Mouse (Mus musculus) myocyte (in vitro differentiated cells): ENCODE measurements around the gene Diras1.
"Not testable (repeated sequence)": the region's sequence is repeated elsewhere in the genome, so short reads cannot be mapped to it uniquely, and the experiment has no call there.

Experiments
- E2F4 ChIP-seq: IDR thresholded peaks from one replicate; pipeline ENCODE4 v1.6.1; 2011; ENCODE audit warnings: mild to moderate bottlenecking, control low read depth, moderate library complexity; ENCODE audit not compliant: insufficient read depth
- MAX ChIP-seq: IDR thresholded peaks from one replicate; pipeline ENCODE4 v1.6.1; 2011; ENCODE audit warnings: low read depth, mild to moderate bottlenecking, control low read depth
- MYOD1 ChIP-seq, 3 experiments: IDR thresholded peaks; one replicate each; pipeline ENCODE4 v1.6.1; 2011; ENCODE audit warnings: control low read depth in 2 of 3, low read depth in 2 of 3, mild to moderate bottlenecking in 2 of 3, moderate library complexity in 1 of 3; ENCODE audit not compliant: insufficient read length in 2 of 3, control insufficient read depth in 1 of 3
- POLR2A ChIP-seq: IDR thresholded peaks from one replicate; pipeline ENCODE4 v1.6.1; 2011; ENCODE audit warnings: low read depth, mild to moderate bottlenecking, control low read depth, moderate library complexity; ENCODE audit not compliant: insufficient read length
- SRF ChIP-seq: IDR thresholded peaks from one replicate; pipeline ENCODE4 v1.6.1; 2011; ENCODE audit warnings: low read depth; ENCODE audit not compliant: control insufficient read depth, insufficient read length
- TCF12 ChIP-seq: IDR thresholded peaks from one replicate; pipeline ENCODE4 v1.6.1; 2011; ENCODE audit warnings: mild to moderate bottlenecking, control low read depth; ENCODE audit not compliant: poor library complexity, insufficient read depth, severe bottlenecking
- USF1 ChIP-seq: IDR thresholded peaks from one replicate; pipeline ENCODE4 v1.6.1; 2011; ENCODE audit warnings: low read depth, mild to moderate bottlenecking, control low read depth, moderate library complexity

DNA sequence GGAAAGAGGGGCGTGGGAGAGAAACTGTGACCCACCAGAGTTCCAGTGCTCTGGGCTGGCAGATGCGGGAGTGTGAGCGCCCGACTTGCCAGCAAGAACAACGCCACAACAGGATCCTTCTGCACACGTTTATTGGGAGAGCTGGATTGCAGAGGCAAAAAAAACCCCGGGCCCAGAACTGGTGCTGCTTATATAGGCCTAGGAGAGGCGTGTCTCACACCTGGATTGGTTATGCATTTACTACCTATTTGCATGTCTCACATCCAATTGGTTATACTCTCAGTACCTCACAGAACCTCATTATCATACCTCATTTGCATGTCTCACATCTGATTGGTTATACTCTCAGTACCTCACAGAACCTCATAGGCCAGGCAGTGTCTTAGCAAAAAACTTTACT, 39.1 kb upstream of the Diras1 start:
- TF ChIP-seq POLR2A; SRF; USF1; E2F4; MAX; TCF12; MYOD1 (IDR thresholded peaks at IDR 0.05; ENCODE audit: control insufficient read depth in 1 of 3, insufficient read length in 2 of 3, low read depth in 2 of 3): not testable (repeated sequence)
